Mouse (Mus musculus) embryonic facial prominence, embryonic 10.5 days (tissue): ENCODE data around the gene Hps6. TPM values are rescaled to one million over a fixed set of nuclear protein-coding genes. Genes with fewer than 3 reads are reported as not detected.
"Not testable (repeated sequence)": the region's sequence is repeated elsewhere in the genome, so short reads cannot be mapped to it uniquely, and the experiment has no call there.

ENCODE experiments used
- DNase-seq: peaks from one replicate; pipeline ENCODE4 v3.0.0-alpha.2; 2017; ENCODE audit warnings: low spot score
- H3K27ac ChIP-seq: fragments of 300-500 bp; sonication (generic); replicated peaks from 2 replicates; pipeline ENCODE4 v1.5.1; 2016; ENCODE audit warnings: mild to moderate bottlenecking
- H3K27me3 ChIP-seq: fragments of 300-500 bp; sonication (generic); replicated peaks from 2 replicates; pipeline ENCODE4 v1.6.1; 2016; ENCODE audit warnings: low read depth, mild to moderate bottlenecking; ENCODE audit not compliant: poor library complexity, severe bottlenecking
- H3K36me3 ChIP-seq: fragments of 300-500 bp; sonication (generic); replicated peaks from 2 replicates; pipeline ENCODE4 v1.6.1; 2016; ENCODE audit warnings: mild to moderate bottlenecking, moderate library complexity
- H3K4me1 ChIP-seq: fragments of 300-500 bp; sonication (generic); 2 replicates; pipeline ENCODE4 v1.6.1; 2016
- H3K4me3 ChIP-seq: fragments of 300-500 bp; sonication (generic); 2 replicates; pipeline ENCODE4 v1.5.1; 2016; ENCODE audit warnings: mild to moderate bottlenecking, moderate library complexity
- H3K9me3 ChIP-seq: fragments of 300-500 bp; sonication (generic); 2 replicates; pipeline ENCODE4 v1.6.1; 2016; ENCODE audit warnings: mild to moderate bottlenecking
- WGBS: fragments of 180-500 bp; shearing (Covaris S2); methylation state at CpG from one replicate; pipeline ENCODE4 v1.1.7; 2016; 5-methylcytosine and 5-hydroxymethylcytosine counted together
- polyA plus RNA-seq: library from polyadenylated mRNA; unstranded; fragments of >200 nt; fragmentation: Nextera tagmentation; extraction: Ambion mirVana; gene quantifications from 2 replicates; pipeline ENCODE4 v1.2.1, GENCODE M21; 2016

Gene Hps6
- polyA plus RNA-seq: 4.4 and 5.0 TPM in 2 replicates

GRCm38 (mm10) chr19:46003371-46004226 lies at the start of gene Hps6:
Gene Hps6 (plus strand): TSS chr19:46003508.
- Histone ChIP-seq H3K27me3 (peaks cover 23% of the 10 kb centered on the region), H3K4me1 (peaks cover 34% of the 10 kb centered on the region), H3K9me3 (no peaks in the 10 kb centered on the region), H3K36me3 (peaks cover 13% of the 10 kb centered on the region; the same call in 1 of the 2 replicates), H3K4me3 (peak within 1 kb of the TSS; percentile 81), H3K27ac (peak within 1 kb of the TSS; percentile 82)
- peak; percentile 80 for DNase-seq
- 1% methylated on average over 70 of the region's 70 CpGs for WGBS

DNA sequence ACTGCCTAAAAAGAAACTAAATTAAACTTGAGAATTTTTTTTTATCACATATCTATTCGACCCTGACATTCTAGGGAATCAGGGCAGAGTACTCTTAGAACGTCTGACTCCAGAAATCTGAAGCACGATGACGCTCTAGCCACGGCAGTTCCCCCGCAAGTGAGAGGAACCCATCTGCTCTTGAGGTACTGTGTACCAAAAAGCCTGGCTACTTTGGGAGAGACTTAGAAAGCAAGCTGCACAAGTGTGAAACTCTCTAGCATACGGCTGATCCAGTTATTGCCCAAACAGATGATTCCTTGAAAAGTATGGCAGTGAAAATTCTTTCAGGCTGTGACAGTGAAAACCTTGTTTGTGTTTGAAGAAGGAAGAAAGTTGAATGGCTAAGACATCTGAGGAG lies 46.6 kb upstream of the Hps6 start:
- Histone ChIP-seq H3K4me3 (no peak overlapping the region), H3K27ac (no peak overlapping the region), H3K4me1 (no peaks in the 10 kb centered on the region), H3K9me3 (no peaks in the 10 kb centered on the region), H3K27me3 (no peaks in the 10 kb centered on the region), H3K36me3 (peaks cover 52% of the 10 kb centered on the region)
- DNase-seq: no peak
- 92% methylated on average over 7 of the region's 7 CpGs for WGBS

- no peak for DNase-seq
- no peaks in the 10 kb centered on the region for H3K4me1 ChIP-seq
- H3K4me3 ChIP-seq: no peak overlapping the region
- H3K27ac ChIP-seq: no peak overlapping the region
- H3K27me3 ChIP-seq: no peaks in the 10 kb centered on the region
- peaks cover 63% of the 10 kb centered on the region for H3K36me3 ChIP-seq
- 54% methylated on average over 5 of the region's 5 CpGs for WGBS
- no peaks in the 10 kb centered on the region for H3K9me3 ChIP-seq
Observed at GRCm38 (mm10) chr19:45960770-45961169, 42.5 kb upstream of the Hps6 start.

GRCm38 (mm10) chr19:45984379-45984778 lies 18.9 kb upstream of the Hps6 start:
- H3K4me3 ChIP-seq: no peak overlapping the region
- no peaks in the 10 kb centered on the region for H3K27me3 ChIP-seq

GRCm38 (mm10) chr19:45988238-45988637 lies 15.1 kb upstream of the Hps6 start:
- no peaks in the 10 kb centered on the region for H3K4me1 ChIP-seq
- H3K9me3 ChIP-seq: no peaks in the 10 kb centered on the region
- DNase-seq: no peak
- no peak overlapping the region for H3K27ac ChIP-seq
- H3K4me3 ChIP-seq: no peak overlapping the region
- peaks cover 11% of the 10 kb centered on the region for H3K36me3 ChIP-seq
- 94% methylated on average over 3 of the region's 3 CpGs for WGBS
- no peaks in the 10 kb centered on the region for H3K27me3 ChIP-seq

More at GRCm38 (mm10) chr19:45984379-45984778, 18.9 kb upstream of the Hps6 start:
- no peak for DNase-seq
- H3K9me3 ChIP-seq: no peaks in the 10 kb centered on the region
- no peak overlapping the region for H3K27ac ChIP-seq
- H3K36me3 ChIP-seq: peaks cover 11% of the 10 kb centered on the region
- no peaks in the 10 kb centered on the region for H3K4me1 ChIP-seq

GRCm38 (mm10) chr19:45991171-45991570 lies 12.1 kb upstream of the Hps6 start:
- no peak overlapping the region for H3K27ac ChIP-seq
- 89% methylated on average over 3 of the region's 3 CpGs for WGBS
- H3K4me3 ChIP-seq: no peak overlapping the region
- H3K36me3 ChIP-seq: peaks cover 33% of the 10 kb centered on the region
- H3K27me3 ChIP-seq: no peaks in the 10 kb centered on the region
- DNase-seq: no peak
- peaks cover 15% of the 10 kb centered on the region; the same call in 1 of the 2 replicates for H3K9me3 ChIP-seq
- no peaks in the 10 kb centered on the region for H3K4me1 ChIP-seq

DNA sequence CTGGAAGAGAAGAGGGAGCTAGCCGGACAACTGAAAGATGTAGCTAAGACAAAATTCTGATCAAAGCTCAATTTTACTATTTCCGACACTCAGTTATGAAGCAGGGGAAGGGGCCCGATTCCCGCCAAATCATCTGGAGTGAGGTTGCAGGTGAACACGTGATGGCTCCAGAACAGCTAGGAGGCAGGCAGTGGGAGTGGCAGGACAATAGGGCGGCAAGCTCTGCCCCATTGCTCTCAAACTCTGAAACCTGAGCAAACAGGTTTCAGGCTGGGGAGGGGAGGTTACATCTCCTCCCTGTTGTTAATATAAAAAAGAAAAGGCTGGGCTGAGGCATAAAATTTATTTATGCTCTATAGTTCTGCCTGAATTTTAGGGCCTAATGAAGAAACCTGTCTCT lies 9.9 kb upstream of the Hps6 start:
- H3K27me3 ChIP-seq, DNase-seq, H3K27ac ChIP-seq, H3K4me3 ChIP-seq, H3K4me1 ChIP-seq: not testable (repeated sequence)
- WGBS: 85% methylated on average over 6 of the region's 6 CpGs
- H3K36me3 ChIP-seq: peaks cover 21% of the 10 kb centered on the region
- peaks cover 15% of the 10 kb centered on the region; the same call in 1 of the 2 replicates for H3K9me3 ChIP-seq

DNA sequence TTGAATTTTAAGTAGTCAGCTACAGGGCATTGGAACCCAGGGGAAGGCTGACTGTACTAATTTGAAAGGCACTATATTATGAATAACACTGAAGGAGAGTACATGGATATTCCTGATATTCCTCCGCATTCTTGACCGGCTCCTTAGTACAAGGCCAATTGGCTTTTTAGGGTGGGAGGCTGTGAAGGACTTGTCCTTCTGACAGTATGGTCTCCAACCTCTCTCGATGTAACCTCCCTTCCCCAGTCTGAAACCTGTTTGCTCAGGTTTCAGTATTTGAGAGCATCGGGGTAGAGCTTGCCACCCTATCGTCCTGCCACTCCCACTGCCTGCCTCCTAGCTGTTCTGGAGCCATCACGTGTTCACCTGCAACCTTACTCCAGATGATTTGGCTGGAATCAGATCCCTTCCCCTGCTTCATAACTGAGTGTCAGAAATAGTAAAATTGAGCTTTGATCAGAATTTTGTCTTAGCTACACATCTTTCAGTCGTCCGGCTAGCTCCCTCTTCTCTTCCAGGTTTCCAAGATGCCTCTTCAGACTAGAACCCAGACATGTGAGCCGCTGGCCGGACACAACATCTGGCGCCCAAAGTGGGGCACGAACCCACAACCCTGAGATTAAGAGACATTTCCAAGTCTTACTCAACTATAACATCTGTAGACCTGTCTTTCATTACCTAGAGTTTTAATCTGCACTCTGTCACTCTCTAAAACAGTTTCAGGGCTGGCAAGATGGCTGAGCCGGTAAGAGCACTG lies 9.1 kb upstream of the Hps6 start:
- WGBS: 94% methylated on average over 13 of the region's 13 CpGs
- peaks cover 15% of the 10 kb centered on the region for H3K4me1 ChIP-seq
- H3K36me3 ChIP-seq: peaks cover 21% of the 10 kb centered on the region

GRCm38 (mm10) chr19:45997365-45997764 lies 5.9 kb upstream of the Hps6 start:
- H3K27me3 ChIP-seq: 0 out of 2 replicates have a peak, but pooled peaks cover 3% of the 10 kb centered on the region
- peak overlapping the region; percentile 89 for H3K4me3 ChIP-seq
- peak overlapping the region; percentile 98; the same call in 1 of the 2 replicates for H3K27ac ChIP-seq
- H3K36me3 ChIP-seq: peaks cover 21% of the 10 kb centered on the region
- H3K4me1 ChIP-seq: peaks cover 16% of the 10 kb centered on the region
- H3K9me3 ChIP-seq: peaks cover 15% of the 10 kb centered on the region; the same call in 1 of the 2 replicates
- WGBS: 64% methylated on average over 5 of the region's 5 CpGs
- DNase-seq: no peak

More for the DNA sequence above, 9.1 kb upstream of the Hps6 start:
- Histone ChIP-seq H3K27ac (no peak overlapping the region), H3K4me3 (no peak overlapping the region), H3K27me3 (no peaks in the 10 kb centered on the region), H3K9me3 (peaks cover 15% of the 10 kb centered on the region; the same call in 1 of the 2 replicates)
- DNase-seq: no peak

DNA sequence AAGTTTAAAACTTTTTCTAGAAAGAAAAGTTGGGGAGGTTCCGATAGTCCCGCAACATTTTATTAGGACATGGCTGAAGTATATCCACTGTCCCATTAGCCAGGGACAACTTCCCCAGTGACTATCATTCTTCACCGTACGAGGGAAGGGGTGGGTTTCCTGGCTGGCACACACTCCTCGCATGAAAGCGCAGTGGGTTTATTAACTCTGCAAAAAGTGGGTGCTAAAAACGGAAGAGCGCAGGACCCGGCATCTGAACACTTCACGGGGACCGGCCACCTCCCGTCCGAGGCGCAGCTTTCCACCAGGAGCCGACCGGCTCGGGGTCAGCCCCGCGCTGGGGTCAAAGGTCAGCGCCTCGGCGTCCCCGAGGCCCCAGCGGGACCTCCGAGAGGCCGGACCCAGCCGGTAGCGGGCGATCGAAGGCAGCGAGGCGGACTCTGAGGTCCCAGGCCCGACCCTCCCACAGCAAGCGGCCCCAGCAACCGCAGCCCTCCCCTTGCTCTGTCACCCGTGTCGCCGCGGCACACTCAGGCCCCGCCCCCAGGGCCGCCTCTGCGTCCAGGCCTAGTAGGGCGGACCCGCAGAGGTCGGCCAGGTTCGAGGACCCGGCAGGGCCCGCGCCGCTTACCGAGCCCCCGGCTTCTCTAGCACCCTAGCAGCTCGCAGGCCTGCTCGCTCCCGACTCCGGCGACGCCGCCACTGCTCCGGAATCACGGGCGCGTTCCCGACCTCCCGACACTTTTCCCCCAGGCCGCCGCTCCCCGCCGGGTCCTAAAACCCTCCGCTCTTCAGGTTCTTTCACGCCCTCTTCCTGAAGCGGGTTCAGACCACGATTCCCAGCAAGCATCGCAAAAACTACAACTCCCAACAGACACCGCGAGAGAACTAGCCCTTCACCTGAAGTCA lies 5.3 kb upstream of the Hps6 start, which contains the start of gene Armh3:
Gene Armh3, minus strand, starts transcription at position 704 of the 909 bp plus-strand sequence.
- peak within 1 kb of the TSS; percentile 89 for H3K4me3 ChIP-seq
- DNase-seq: peak; percentile 95
- peaks cover 15% of the 10 kb centered on the region; the same call in 1 of the 2 replicates for H3K9me3 ChIP-seq
- 1% methylated on average over 76 of the region's 76 CpGs for WGBS
- peaks cover 17% of the 10 kb centered on the region for H3K4me1 ChIP-seq
- H3K27ac ChIP-seq: peak within 1 kb of the TSS; percentile 98
- H3K36me3 ChIP-seq: peaks cover 21% of the 10 kb centered on the region
- H3K27me3 ChIP-seq: 0 out of 2 replicates have a peak, but pooled peaks cover 4% of the 10 kb centered on the region

GRCm38 (mm10) chr19:45998694-45999217 lies 4.6 kb upstream of the Hps6 start:
- peaks cover 21% of the 10 kb centered on the region for H3K36me3 ChIP-seq
- H3K27ac ChIP-seq: peak overlapping the region; percentile 98
- H3K9me3 ChIP-seq: peaks cover 15% of the 10 kb centered on the region; the same call in 1 of the 2 replicates
- 12% methylated on average over 8 of the region's 8 CpGs for WGBS
- H3K27me3 ChIP-seq: peaks cover 7% of the 10 kb centered on the region
- H3K4me3 ChIP-seq: peak overlapping the region; percentile 89
- DNase-seq: no peak
- peaks cover 24% of the 10 kb centered on the region for H3K4me1 ChIP-seq
